Mouse (Mus musculus): ENCODE measurements around the gene 2610002M06Rik.

- no peak for TF ChIP-seq CTCF (IDR thresholded peaks at IDR 0.05; ENCODE audit: low read depth)
- TF ChIP-seq EP300 (optimal IDR thresholded peaks at IDR 0.05), result no peak
Measured at GRCm38 (mm10) chrX:107795785-107796184, 20.3 kb downstream of the 2610002M06Rik start.
